Mouse (Mus musculus): ENCODE results near the gene Shc1.

- TF ChIP-seq CTCF (IDR thresholded peaks at IDR 0.05; ENCODE audit: low read depth, low read length): no peak
- TF ChIP-seq POLR2A (IDR thresholded peaks at IDR 0.05; ENCODE audit: extremely low read depth, insufficient read depth, low read length): no peak
Measured at GRCm38 (mm10) chr3:89383651-89384255, 34.5 kb upstream of the Shc1 start.
